Mouse (Mus musculus) small intestine, adult 2 months (tissue): ENCODE data around the gene Ppp4r3b.

Experiments
- CTCF ChIP-seq: fragments of 200-500 bp; IDR thresholded peaks from 2 replicates; pipeline ENCODE4 v1.5.1; 2012; ENCODE audit warnings: low read depth, mild to moderate bottlenecking, control low read depth, inconsistent platforms, low read length, moderate library complexity, mixed read lengths; ENCODE audit not compliant: insufficient replicate concordance, insufficient read length; ENCODE audit errors: extremely low read depth
- POLR2A ChIP-seq: fragments of 200-500 bp; IDR thresholded peaks from 2 replicates; pipeline ENCODE4 v1.6.1; 2012; ENCODE audit warnings: low read depth, mild to moderate bottlenecking, control low read depth, inconsistent platforms, low read length, moderate library complexity

DNA sequence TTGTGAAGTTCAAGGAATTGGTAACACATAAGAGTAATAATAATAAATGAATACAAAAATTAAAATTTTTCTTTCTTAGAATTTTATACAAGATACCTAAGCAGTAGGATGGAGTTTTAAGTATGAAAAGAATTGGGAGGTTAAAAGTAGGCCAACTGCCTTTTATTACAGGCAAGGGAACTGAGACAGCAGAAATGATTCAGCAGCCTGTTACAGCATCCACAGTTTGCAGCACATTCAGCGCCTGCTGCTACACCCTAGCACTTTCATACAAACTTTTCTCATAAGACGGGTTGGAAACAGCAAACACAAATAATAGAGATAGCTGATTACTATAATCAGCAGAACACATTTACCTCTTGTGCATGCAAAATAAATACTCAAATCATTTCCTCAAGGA is 37.1 kb downstream of the Ppp4r3b start:
- no peak for TF ChIP-seq POLR2A
- no peak for TF ChIP-seq CTCF
